Mouse (Mus musculus): ENCODE measurements around the gene Smco4.

- TF ChIP-seq CTCF (IDR thresholded peaks at IDR 0.05; ENCODE audit: low read depth, low read length) (no peak), GATA2 (IDR thresholded peaks at IDR 0.05; ENCODE audit: borderline replicate concordance, low read depth, low read length) (no peak), GATA1 (IDR thresholded peaks at IDR 0.05; ENCODE audit: borderline replicate concordance, low read length) (no peak), TAL1 (conservative IDR thresholded peaks at IDR 0.05; ENCODE audit: low read depth, low read length) (no peak)
Measured at GRCm38 (mm10) chr9:15537455-15538048, 44.3 kb downstream of the Smco4 start.
